Mouse (Mus musculus) lung, embryonic 14.5 days (tissue): ENCODE measurements around the gene Sept5. TPM values are rescaled to one million over a fixed set of nuclear protein-coding genes. Genes with fewer than 3 reads are reported as not detected.

Experiments
- ATAC-seq: fragments of 200-750 bp; cut with Nextera tagmentation; 2 replicates; pipeline ENCODE4 v1.8.0; 2017; ENCODE audit warnings: mild to moderate bottlenecking, moderate TSS enrichment, moderate library complexity; ENCODE audit not compliant: insufficient read depth
- DNase-seq: peaks from one replicate; pipeline ENCODE4 v3.0.0-alpha.2; 2015
- H3K27ac ChIP-seq: fragments of 300-500 bp; sonication (generic); 2 replicates; pipeline ENCODE4 v1.5.1; 2014; ENCODE audit warnings: low read depth, mild to moderate bottlenecking, moderate library complexity
- H3K27me3 ChIP-seq: fragments of 300-500 bp; sonication (generic); 2 replicates; pipeline ENCODE4 v1.6.1; 2014; ENCODE audit warnings: low read length, control low read depth; ENCODE audit not compliant: insufficient read depth
- H3K36me3 ChIP-seq: fragments of 300-500 bp; sonication (generic); 2 replicates; pipeline ENCODE4 v1.6.1; 2014; ENCODE audit warnings: control low read depth; ENCODE audit not compliant: insufficient read depth
- H3K4me1 ChIP-seq: fragments of 300-500 bp; sonication (generic); 2 replicates; pipeline ENCODE4 v1.6.1; 2014; ENCODE audit warnings: antibody characterized with exemption, control low read depth; ENCODE audit not compliant: insufficient read depth
- H3K4me2 ChIP-seq: fragments of 300-500 bp; sonication (generic); 2 replicates; pipeline ENCODE4 v1.6.1; 2014; ENCODE audit warnings: mild to moderate bottlenecking
- H3K4me3 ChIP-seq: fragments of 300-500 bp; sonication (generic); 2 replicates; pipeline ENCODE4 v1.5.1; 2014; ENCODE audit warnings: low read depth, low read length
- H3K9ac ChIP-seq: fragments of 300-500 bp; sonication (generic); 2 replicates; pipeline ENCODE4 v1.6.1; 2014
- H3K9me3 ChIP-seq: fragments of 300-500 bp; sonication (generic); 2 replicates; pipeline ENCODE4 v1.6.1; 2016; ENCODE audit warnings: low read depth, low read length, control low read depth
- CTCF ChIP-seq: IDR thresholded peaks from 2 replicates; pipeline ENCODE4 v1.5.1; 2016; ENCODE audit warnings: antibody characterized with exemption, low read depth
- WGBS: fragments of 180-500 bp; shearing (Covaris S2); extraction: QIAGEN DNeasy Blood & Tissue Kit; methylation state at CpG from one replicate; pipeline ENCODE4 v1.1.7; 2014; 5-methylcytosine and 5-hydroxymethylcytosine counted together
- polyA plus RNA-seq: library from polyadenylated mRNA; unstranded; fragments of >200 nt; fragmentation: Nextera tagmentation; extraction: Ambion mirVana; gene quantifications from 2 replicates; pipeline ENCODE4 v1.2.1, GENCODE M21; 2014

Sept5 gene
- polyA plus RNA-seq, 1 experiment from 2014 or later: 19.3 TPM

- H3K9ac ChIP-seq: no peak overlapping the region
- no peak overlapping the region for H3K4me3 ChIP-seq
- WGBS: 61% methylated on average over 14 of the region's 14 CpGs
- H3K9me3 ChIP-seq: no peaks in the 10 kb centered on the region
- no peak for ATAC-seq
- H3K4me1 ChIP-seq: peaks cover 17% of the 10 kb centered on the region
- H3K27me3 ChIP-seq: peaks cover 79% of the 10 kb centered on the region
- H3K36me3 ChIP-seq: peaks cover 26% of the 10 kb centered on the region; the same call in 1 of the 2 replicates
- DNase-seq: no peak
- H3K27ac ChIP-seq: no peak overlapping the region
- no peak for TF ChIP-seq CTCF
- H3K4me2 ChIP-seq: no peak overlapping the region
Observed at GRCm38 (mm10) chr16:18625097-18625496, 4.7 kb downstream of the Sept5 start.

GRCm38 (mm10) chr16:18624641-18625040 lies 5.1 kb downstream of the Sept5 start:
- WGBS: 54% methylated on average over 15 of the region's 15 CpGs
- Histone ChIP-seq H3K27me3 (peaks cover 83% of the 10 kb centered on the region), H3K36me3 (peaks cover 26% of the 10 kb centered on the region; the same call in 1 of the 2 replicates), H3K9ac (no peak overlapping the region), H3K4me1 (peaks cover 17% of the 10 kb centered on the region), H3K4me2 (no peak overlapping the region), H3K27ac (no peak overlapping the region), H3K4me3 (no peak overlapping the region), H3K9me3 (no peaks in the 10 kb centered on the region)
- no peak for TF ChIP-seq CTCF
- ATAC-seq (no peak), DNase-seq (no peak)

- H3K27me3 ChIP-seq: peaks cover 90% of the 10 kb centered on the region
- H3K4me2 ChIP-seq: no peak overlapping the region
- H3K9ac ChIP-seq: no peak overlapping the region
- H3K4me1 ChIP-seq: peaks cover 16% of the 10 kb centered on the region
- no peak overlapping the region for H3K27ac ChIP-seq
- DNase-seq (no peak), ATAC-seq (no peak)
- peaks cover 26% of the 10 kb centered on the region; the same call in 1 of the 2 replicates for H3K36me3 ChIP-seq
- H3K4me3 ChIP-seq: no peak overlapping the region
- WGBS: 62% methylated on average over 15 of the region's 15 CpGs
- no peak for TF ChIP-seq CTCF
- no peaks in the 10 kb centered on the region for H3K9me3 ChIP-seq
Observed at GRCm38 (mm10) chr16:18623751-18624540, 5.8 kb downstream of the Sept5 start.

- H3K27me3 ChIP-seq: peaks cover 91% of the 10 kb centered on the region
- H3K27ac ChIP-seq: no peak overlapping the region
- peaks cover 9% of the 10 kb centered on the region for H3K4me1 ChIP-seq
- TF ChIP-seq CTCF: no peak
- ATAC-seq (no peak), DNase-seq (no peak)
- H3K4me2 ChIP-seq: no peak overlapping the region
- H3K9me3 ChIP-seq: no peaks in the 10 kb centered on the region
- no peak overlapping the region for H3K9ac ChIP-seq
- WGBS: 59% methylated on average over 29 of the region's 29 CpGs
- peaks cover 26% of the 10 kb centered on the region; the same call in 1 of the 2 replicates for H3K36me3 ChIP-seq
- H3K4me3 ChIP-seq: no peak overlapping the region
Observed at GRCm38 (mm10) chr16:18622916-18623750, 6.6 kb downstream of the Sept5 start.

GRCm38 (mm10) chr16:18622019-18622418 lies 7.7 kb downstream of the Sept5 start, which contains the start of gene Gp1bb:
Gp1bb (minus strand) TSS chr16:18622403.
- ATAC-seq (no peak), DNase-seq (no peak)
- H3K27ac ChIP-seq: no peak within 1 kb of the TSS
- H3K9ac ChIP-seq: peak within 1 kb of the TSS; percentile 38
- peaks cover 11% of the 10 kb centered on the region for H3K4me1 ChIP-seq
- H3K9me3 ChIP-seq: no peaks in the 10 kb centered on the region
- H3K36me3 ChIP-seq: peaks cover 26% of the 10 kb centered on the region; the same call in 1 of the 2 replicates
- 26% methylated on average over 17 of the region's 17 CpGs for WGBS
- no peak for TF ChIP-seq CTCF
- H3K27me3 ChIP-seq: peaks cover 82% of the 10 kb centered on the region
- peak within 1 kb of the TSS; percentile 52 for H3K4me3 ChIP-seq
- peak within 1 kb of the TSS; percentile 92 for H3K4me2 ChIP-seq

- H3K4me1 ChIP-seq: peaks cover 12% of the 10 kb centered on the region
- peak overlapping the region; percentile 38 for H3K9ac ChIP-seq
- WGBS: 9% methylated on average over 38 of the region's 38 CpGs
- TF ChIP-seq CTCF: no peak
- DNase-seq (peak; percentile 51), ATAC-seq (no peak)
- H3K4me2 ChIP-seq: peak overlapping the region; percentile 92
- no peaks in the 10 kb centered on the region for H3K9me3 ChIP-seq
- peaks cover 26% of the 10 kb centered on the region; the same call in 1 of the 2 replicates for H3K36me3 ChIP-seq
- no peak overlapping the region for H3K27ac ChIP-seq
- peaks cover 77% of the 10 kb centered on the region for H3K27me3 ChIP-seq
- peak overlapping the region; percentile 52 for H3K4me3 ChIP-seq
Observed at GRCm38 (mm10) chr16:18621362-18622001, 8.3 kb downstream of the Sept5 start.
